Mouse (Mus musculus) intestine, embryonic 14.5 days (tissue): ENCODE data around the gene Atp6v1fnb. TPM values are rescaled to one million over a fixed set of nuclear protein-coding genes. Genes with fewer than 3 reads are reported as not detected.

Experiments used
- ATAC-seq: fragments of 200-750 bp; cut with Nextera tagmentation; replicated peaks from 2 replicates; pipeline ENCODE4 v1.8.0; 2017; ENCODE audit warnings: low read depth, moderate number of reproducible peaks, moderate TSS enrichment, moderate library complexity; ENCODE audit not compliant: low FRiP score, low TSS enrichment
- DNase-seq: peaks from one replicate; pipeline ENCODE4 v3.0.0-alpha.2; 2018; ENCODE audit warnings: low spot score
- H3K27ac ChIP-seq: fragments of 300-500 bp; sonication (generic); 2 replicates; pipeline ENCODE4 v1.5.1; 2014; ENCODE audit warnings: low read depth, mild to moderate bottlenecking, control low read depth
- H3K27me3 ChIP-seq: fragments of 300-500 bp; sonication (generic); replicated peaks from 2 replicates; pipeline ENCODE4 v1.6.1; 2014; ENCODE audit warnings: low read length, control low read depth; ENCODE audit not compliant: control insufficient read depth, insufficient read depth
- H3K36me3 ChIP-seq: fragments of 300-500 bp; sonication (generic); 2 replicates; pipeline ENCODE4 v1.6.1; 2014; ENCODE audit warnings: low read length, control low read depth; ENCODE audit not compliant: control insufficient read depth, insufficient read depth
- H3K4me1 ChIP-seq: fragments of 300-500 bp; sonication (generic); replicated peaks from 2 replicates; pipeline ENCODE4 v1.6.1; 2014; ENCODE audit warnings: low read length, control low read depth, mixed read lengths; ENCODE audit not compliant: control insufficient read depth, insufficient read depth
- H3K4me2 ChIP-seq: fragments of 300-500 bp; sonication (generic); 2 replicates; pipeline ENCODE4 v1.6.1; 2014; ENCODE audit warnings: low read length
- H3K4me3 ChIP-seq: fragments of 300-500 bp; sonication (generic); 2 replicates; pipeline ENCODE4 v1.5.1; 2014; ENCODE audit warnings: low read depth, low read length, control low read depth, mixed read lengths
- H3K9ac ChIP-seq: fragments of 300-500 bp; sonication (generic); 2 replicates; pipeline ENCODE4 v1.6.1; 2014; ENCODE audit warnings: mild to moderate bottlenecking, low read length
- H3K9me3 ChIP-seq: fragments of 300-500 bp; sonication (generic); 2 replicates; pipeline ENCODE4 v1.6.1; 2016; ENCODE audit warnings: low read length, control low read depth; ENCODE audit not compliant: control insufficient read depth
- WGBS: fragments of 180-500 bp; shearing (Covaris S2); extraction: QIAGEN DNeasy Blood & Tissue Kit; methylation state at CpG from one replicate; pipeline ENCODE4 v1.1.7; 2014; 5-methylcytosine and 5-hydroxymethylcytosine counted together
- polyA plus RNA-seq: library from polyadenylated mRNA; unstranded; fragments of >200 nt; fragmentation: Nextera tagmentation; extraction: Ambion mirVana; gene quantifications from 2 replicates; pipeline ENCODE4 v1.2.1, GENCODE M21; 2014

Atp6v1fnb gene
- polyA plus RNA-seq, 1 experiment from 2014 or later: 0.28 TPM

GRCm38 (mm10) chr6:29500177-29500576, 28.9 kb downstream of the Atp6v1fnb start:
- no peak overlapping the region for H3K4me3 ChIP-seq
- H3K4me2 ChIP-seq: no peak overlapping the region
- no peaks in the 10 kb centered on the region for H3K9me3 ChIP-seq
- H3K4me1 ChIP-seq: no peaks in the 10 kb centered on the region; the same call in 1 of the 2 replicates
- peaks cover 43% of the 10 kb centered on the region for H3K36me3 ChIP-seq
- no peak overlapping the region for H3K9ac ChIP-seq
- DNase-seq (no peak), ATAC-seq (no peak)
- H3K27ac ChIP-seq: no peak overlapping the region
- 85% methylated on average over 7 of the region's 7 CpGs for WGBS
- H3K27me3 ChIP-seq: no peaks in the 10 kb centered on the region

GRCm38 (mm10) chr6:29500810-29501209, 29.6 kb downstream of the Atp6v1fnb start:
- Histone ChIP-seq H3K9me3 (no peaks in the 10 kb centered on the region), H3K27ac (no peak overlapping the region), H3K9ac (no peak overlapping the region), H3K4me2 (no peak overlapping the region), H3K27me3 (no peaks in the 10 kb centered on the region), H3K36me3 (peaks cover 43% of the 10 kb centered on the region), H3K4me1 (peaks cover 1% of the 10 kb centered on the region; the same call in 1 of the 2 replicates), H3K4me3 (no peak overlapping the region)
- no peak for DNase-seq
- ATAC-seq: no peak
- 94% methylated on average over 6 of the region's 6 CpGs for WGBS

- Histone ChIP-seq H3K9ac (no peak overlapping the region), H3K4me1 (peaks cover 3% of the 10 kb centered on the region; the same call in 1 of the 2 replicates), H3K27ac (no peak overlapping the region), H3K4me2 (no peak overlapping the region), H3K9me3 (no peaks in the 10 kb centered on the region), H3K4me3 (no peak overlapping the region), H3K27me3 (no peaks in the 10 kb centered on the region), H3K36me3 (peaks cover 43% of the 10 kb centered on the region)
- ATAC-seq (no peak), DNase-seq (no peak)
- 96% methylated on average over 1 of the region's 1 CpGs for WGBS
Observed at GRCm38 (mm10) chr6:29501599-29501998, 30.4 kb downstream of the Atp6v1fnb start.

DNA sequence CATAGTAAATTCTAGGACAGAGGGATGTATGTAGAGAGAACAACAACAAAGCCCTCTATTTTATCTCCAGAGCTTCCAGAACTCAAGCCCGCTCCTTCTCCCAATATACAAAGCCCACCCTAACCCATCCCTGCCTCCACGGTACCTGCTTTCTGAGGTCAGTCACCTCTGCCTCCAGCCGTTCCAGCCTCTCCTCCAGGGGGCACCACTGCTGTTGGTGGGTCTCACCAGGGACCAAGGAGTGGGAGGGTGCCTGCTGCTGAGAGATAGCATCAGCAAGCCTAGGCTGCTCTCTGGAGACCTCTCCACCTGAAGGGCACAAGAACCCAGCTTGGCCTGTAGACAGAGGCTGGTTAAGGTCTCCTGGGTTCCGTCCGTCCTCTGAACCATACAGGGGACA, 34.3 kb downstream of the Atp6v1fnb start:
- H3K36me3 ChIP-seq: peaks cover 20% of the 10 kb centered on the region
- H3K4me1 ChIP-seq: peaks cover 17% of the 10 kb centered on the region
- H3K9me3 ChIP-seq: no peaks in the 10 kb centered on the region
- H3K4me3 ChIP-seq: no peak overlapping the region
- H3K27ac ChIP-seq: no peak overlapping the region
- H3K9ac ChIP-seq: no peak overlapping the region
- no peak for DNase-seq
- 89% methylated on average over 5 of the region's 5 CpGs for WGBS
- H3K4me2 ChIP-seq: no peak overlapping the region
- ATAC-seq: no peak
- H3K27me3 ChIP-seq: no peaks in the 10 kb centered on the region

- WGBS: 21% methylated on average over 8 of the region's 8 CpGs
- peaks cover 17% of the 10 kb centered on the region for H3K36me3 ChIP-seq
- no peak overlapping the region for H3K27ac ChIP-seq
- H3K4me3 ChIP-seq: peak overlapping the region; percentile 57
- peaks cover 17% of the 10 kb centered on the region for H3K4me1 ChIP-seq
- ATAC-seq (no peak), DNase-seq (no peak)
- H3K9me3 ChIP-seq: no peaks in the 10 kb centered on the region
- H3K9ac ChIP-seq: peak overlapping the region; percentile 58
- no peaks in the 10 kb centered on the region for H3K27me3 ChIP-seq
- H3K4me2 ChIP-seq: peak overlapping the region; percentile 68
Observed at GRCm38 (mm10) chr6:29506834-29507233, 35.6 kb downstream of the Atp6v1fnb start.

GRCm38 (mm10) chr6:29507447-29508309, 36.4 kb downstream of the Atp6v1fnb start, which contains the start of gene Kcp:
Kcp (minus strand) TSS chr6:29507952.
- H3K9me3 ChIP-seq: no peaks in the 10 kb centered on the region
- no peaks in the 10 kb centered on the region for H3K27me3 ChIP-seq
- H3K4me2 ChIP-seq: peak within 1 kb of the TSS; percentile 68
- 1% methylated on average over 47 of the region's 47 CpGs for WGBS
- peak; percentile 70 for ATAC-seq
- H3K4me1 ChIP-seq: peaks cover 18% of the 10 kb centered on the region
- H3K36me3 ChIP-seq: peaks cover 13% of the 10 kb centered on the region
- H3K27ac ChIP-seq: peak within 1 kb of the TSS; percentile 60
- peak; percentile 80 for DNase-seq
- H3K9ac ChIP-seq: peak within 1 kb of the TSS; percentile 58
- H3K4me3 ChIP-seq: peak within 1 kb of the TSS; percentile 57

DNA sequence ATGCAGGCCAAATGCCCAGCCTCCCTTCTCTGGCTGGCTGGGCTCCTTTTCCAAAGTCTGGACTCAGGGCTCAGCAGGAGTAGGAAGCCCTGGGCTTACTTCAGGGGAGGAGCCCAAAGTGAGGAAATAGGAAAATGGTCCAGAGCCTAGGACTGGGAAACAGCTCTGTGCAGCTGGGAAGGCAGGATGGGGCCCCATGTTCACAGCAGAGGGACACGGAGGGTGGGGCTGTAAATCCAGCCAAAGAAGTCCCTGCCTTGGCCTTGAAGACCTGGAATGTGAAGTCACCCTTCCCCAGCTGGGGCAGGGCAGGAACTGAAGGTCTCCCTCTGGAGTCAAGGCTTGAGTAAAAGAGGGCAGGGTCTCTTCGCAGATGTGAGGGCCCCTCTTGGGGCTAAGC, 37.8 kb downstream of the Atp6v1fnb start:
- DNase-seq: no peak
- Histone ChIP-seq H3K27me3 (no peaks in the 10 kb centered on the region), H3K4me1 (peaks cover 27% of the 10 kb centered on the region), H3K9ac (no peak overlapping the region), H3K4me3 (no peak overlapping the region), H3K36me3 (peaks cover 5% of the 10 kb centered on the region), H3K27ac (peak overlapping the region; percentile 60), H3K9me3 (no peaks in the 10 kb centered on the region), H3K4me2 (no peak overlapping the region)
- 0 out of 2 replicates have a peak, but pooled peaks have one; percentile 9 for ATAC-seq
- 31% methylated on average over 2 of the region's 2 CpGs for WGBS

DNA sequence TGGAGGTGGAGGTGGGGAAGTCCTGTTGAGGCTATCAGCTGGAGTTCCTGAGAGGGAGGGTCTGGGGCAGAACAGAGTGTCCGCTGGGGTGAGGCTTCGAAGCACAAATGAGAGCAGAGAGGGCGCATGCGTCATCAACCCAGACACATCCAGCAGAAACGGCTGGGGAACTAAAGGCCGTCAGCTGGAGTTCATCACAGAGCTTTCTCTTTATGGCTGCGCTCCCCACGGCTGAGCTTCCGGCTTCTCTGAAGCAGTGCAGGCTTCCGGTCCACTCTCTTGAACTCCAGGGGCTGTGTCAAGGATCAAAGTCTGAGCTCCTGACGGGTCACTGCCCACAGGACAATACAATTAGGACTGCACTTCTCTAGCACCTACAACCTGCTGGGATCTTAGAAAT, 42.0 kb downstream of the Atp6v1fnb start:
- H3K9me3 ChIP-seq: no peaks in the 10 kb centered on the region
- peak; percentile 78 for DNase-seq
- ATAC-seq: peak; percentile 80
- peak overlapping the region; percentile 45 for H3K4me2 ChIP-seq
- under 1% methylated on average over 11 of the region's 11 CpGs for WGBS
- H3K27me3 ChIP-seq: no peaks in the 10 kb centered on the region
- no peak overlapping the region for H3K4me3 ChIP-seq
- H3K36me3 ChIP-seq: no peaks in the 10 kb centered on the region
- H3K27ac ChIP-seq: peak overlapping the region; percentile 84
- H3K9ac ChIP-seq: 0 out of 2 replicates have a peak overlapping the region, but pooled peaks have one; percentile 20
- peaks cover 27% of the 10 kb centered on the region for H3K4me1 ChIP-seq
